Mouse (Mus musculus) liver, embryonic 15.5 days (tissue): Measurements from ENCODE around the gene Stat1. TPM values are rescaled to one million over a fixed set of nuclear protein-coding genes. Genes with fewer than 3 reads are reported as not detected.
A peak's percentile ranks its signal among the peaks of the same experiment; 100 is the strongest.

Source experiments
- ATAC-seq: fragments of 200-750 bp; cut with Nextera tagmentation; 2 replicates; pipeline ENCODE4 v1.8.0; 2017; ENCODE audit warnings: moderate number of reproducible peaks, mild to moderate bottlenecking, moderate library complexity; ENCODE audit not compliant: insufficient read depth
- H3K27ac ChIP-seq: fragments of 300-500 bp; sonication (generic); replicated peaks from 2 replicates; pipeline ENCODE4 v1.5.1; 2015; ENCODE audit warnings: mild to moderate bottlenecking, inconsistent platforms
- H3K27me3 ChIP-seq: fragments of 300-500 bp; sonication (generic); 2 replicates; pipeline ENCODE4 v1.6.1; 2015; ENCODE audit warnings: mild to moderate bottlenecking, inconsistent platforms
- H3K36me3 ChIP-seq: fragments of 300-500 bp; sonication (generic); replicated peaks from 2 replicates; pipeline ENCODE4 v1.6.1; 2015; ENCODE audit warnings: moderate library complexity, mild to moderate bottlenecking, inconsistent platforms
- H3K4me1 ChIP-seq: fragments of 300-500 bp; sonication (generic); replicated peaks from 2 replicates; pipeline ENCODE4 v1.6.1; 2015; ENCODE audit warnings: inconsistent platforms
- H3K4me2 ChIP-seq: fragments of 300-500 bp; sonication (generic); 2 replicates; pipeline ENCODE4 v1.6.1; 2015; ENCODE audit warnings: moderate library complexity, mild to moderate bottlenecking, inconsistent platforms
- H3K4me3 ChIP-seq: fragments of 300-500 bp; sonication (generic); replicated peaks from 2 replicates; pipeline ENCODE4 v1.5.1; 2015; ENCODE audit warnings: mild to moderate bottlenecking, inconsistent platforms
- H3K9ac ChIP-seq: fragments of 300-500 bp; sonication (generic); 2 replicates; pipeline ENCODE4 v1.6.1; 2015; ENCODE audit warnings: moderate library complexity, mild to moderate bottlenecking, inconsistent platforms
- H3K9me3 ChIP-seq: fragments of 300-500 bp; sonication (generic); replicated peaks from 2 replicates; pipeline ENCODE4 v1.6.1; 2016; ENCODE audit warnings: inconsistent platforms
- WGBS: fragments of 180-500 bp; shearing (Covaris S2); methylation state at CpG from one replicate; pipeline ENCODE4 v1.1.7; 2015; ENCODE audit warnings: mixed read lengths; ENCODE audit not compliant: insufficient replicate concordance; 5-methylcytosine and 5-hydroxymethylcytosine counted together
- polyA plus RNA-seq: library from polyadenylated mRNA; unstranded; fragments of >200 nt; fragmentation: Nextera tagmentation; extraction: Ambion mirVana; gene quantifications from 2 replicates; pipeline ENCODE4 v1.2.1, GENCODE M21; 2015

Gene Stat1
- polyA plus RNA-seq, 1 experiment from 2014 or later = 26.0 TPM

GRCm38 (mm10) chr1:52148178-52148577, 28.9 kb downstream of the Stat1 start:
- Histone ChIP-seq H3K27me3 (no peaks in the 10 kb centered on the region), H3K4me3 (no peak overlapping the region), H3K4me2 (no peak overlapping the region), H3K9me3 (no peaks in the 10 kb centered on the region), H3K27ac (no peak overlapping the region), H3K9ac (no peak overlapping the region), H3K36me3 (peaks cover 72% of the 10 kb centered on the region), H3K4me1 (peaks cover 19% of the 10 kb centered on the region)
- 70% methylated on average over 7 of the region's 7 CpGs for WGBS
- ATAC-seq = no peak

- 79% methylated on average over 7 of the region's 7 CpGs for WGBS
Measured at GRCm38 (mm10) chr1:52148696-52149095, 29.5 kb downstream of the Stat1 start.

GRCm38 (mm10) chr1:52149934-52150346, 30.7 kb downstream of the Stat1 start:
- WGBS = 28% methylated on average over 9 of the region's 9 CpGs
- peak; percentile 64 for ATAC-seq
- Histone ChIP-seq H3K27ac (no peak overlapping the region; the same call in 1 of the 2 replicates), H3K36me3 (peaks cover 69% of the 10 kb centered on the region), H3K9me3 (no peaks in the 10 kb centered on the region), H3K4me3 (no peak overlapping the region), H3K9ac (no peak overlapping the region), H3K4me2 (peak overlapping the region; percentile 35), H3K4me1 (peaks cover 19% of the 10 kb centered on the region), H3K27me3 (no peaks in the 10 kb centered on the region)

More at GRCm38 (mm10) chr1:52148696-52149095, 29.5 kb downstream of the Stat1 start:
- H3K27ac ChIP-seq = no peak overlapping the region
- H3K27me3 ChIP-seq = no peaks in the 10 kb centered on the region
- no peak overlapping the region for H3K9ac ChIP-seq
- peaks cover 70% of the 10 kb centered on the region for H3K36me3 ChIP-seq
- H3K4me1 ChIP-seq = peaks cover 19% of the 10 kb centered on the region
- H3K4me3 ChIP-seq = no peak overlapping the region
- H3K4me2 ChIP-seq = no peak overlapping the region
- no peak for ATAC-seq
- H3K9me3 ChIP-seq = no peaks in the 10 kb centered on the region

GRCm38 (mm10) chr1:52150676-52151075, 31.4 kb downstream of the Stat1 start:
- ATAC-seq = peak; percentile 61; the same call in 1 of the 2 replicates
- no peak overlapping the region for H3K4me3 ChIP-seq
- no peaks in the 10 kb centered on the region for H3K9me3 ChIP-seq
- H3K27me3 ChIP-seq = no peaks in the 10 kb centered on the region
- no peak overlapping the region; the same call in 1 of the 2 replicates for H3K27ac ChIP-seq
- WGBS = 9% methylated on average over 11 of the region's 11 CpGs
- H3K36me3 ChIP-seq = peaks cover 69% of the 10 kb centered on the region
- H3K4me2 ChIP-seq = 0 out of 2 replicates have a peak overlapping the region, but pooled peaks have one; percentile 35
- H3K9ac ChIP-seq = no peak overlapping the region
- peaks cover 19% of the 10 kb centered on the region for H3K4me1 ChIP-seq

- peaks cover 19% of the 10 kb centered on the region for H3K4me1 ChIP-seq
- no peak overlapping the region for H3K27ac ChIP-seq
- no peaks in the 10 kb centered on the region for H3K9me3 ChIP-seq
- H3K27me3 ChIP-seq = no peaks in the 10 kb centered on the region
- no peak overlapping the region for H3K4me2 ChIP-seq
- peaks cover 73% of the 10 kb centered on the region for H3K36me3 ChIP-seq
- H3K9ac ChIP-seq = no peak overlapping the region
- H3K4me3 ChIP-seq = no peak overlapping the region
- 85% methylated on average over 5 of the region's 5 CpGs for WGBS
- ATAC-seq = no peak
Measured at GRCm38 (mm10) chr1:52151166-52151565, 31.9 kb downstream of the Stat1 start.

GRCm38 (mm10) chr1:52152369-52152768, 33.1 kb downstream of the Stat1 start:
- no peak for ATAC-seq
- WGBS = 78% methylated on average over 13 of the region's 13 CpGs
- H3K4me3 ChIP-seq = no peak overlapping the region
- no peak overlapping the region for H3K9ac ChIP-seq
- H3K4me2 ChIP-seq = no peak overlapping the region
- no peaks in the 10 kb centered on the region for H3K27me3 ChIP-seq
- H3K36me3 ChIP-seq = peaks cover 85% of the 10 kb centered on the region
- no peak overlapping the region for H3K27ac ChIP-seq
- H3K9me3 ChIP-seq = no peaks in the 10 kb centered on the region
- H3K4me1 ChIP-seq = peaks cover 19% of the 10 kb centered on the region

- H3K9me3 ChIP-seq = no peaks in the 10 kb centered on the region
- 61% methylated on average over 3 of the region's 3 CpGs for WGBS
- peaks cover 19% of the 10 kb centered on the region for H3K4me1 ChIP-seq
- H3K27ac ChIP-seq = no peak overlapping the region
- H3K27me3 ChIP-seq = no peaks in the 10 kb centered on the region
- H3K4me2 ChIP-seq = no peak overlapping the region
- no peak overlapping the region for H3K9ac ChIP-seq
- ATAC-seq = no peak
- no peak overlapping the region for H3K4me3 ChIP-seq
- H3K36me3 ChIP-seq = peaks cover 85% of the 10 kb centered on the region
Measured at GRCm38 (mm10) chr1:52152936-52153335, 33.7 kb downstream of the Stat1 start.

DNA sequence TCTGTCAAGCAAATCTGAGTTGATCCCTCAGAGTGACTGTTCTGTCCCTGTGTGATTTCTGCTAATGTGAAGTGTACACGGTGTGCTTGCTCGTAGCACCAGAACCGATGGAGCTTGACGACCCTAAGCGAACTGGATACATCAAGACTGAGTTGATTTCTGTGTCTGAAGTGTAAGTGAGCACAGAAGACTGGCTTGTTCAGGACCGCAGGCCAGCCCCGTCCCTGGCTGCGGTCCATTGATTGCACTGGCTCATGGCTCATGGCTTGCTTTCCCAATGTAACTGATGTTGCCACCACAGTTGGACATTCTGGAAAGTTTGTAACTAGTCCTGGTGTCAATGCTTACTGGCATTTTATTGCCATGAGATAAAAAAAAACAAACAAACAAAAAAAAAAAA, 35.6 kb downstream of the Stat1 start:
- ATAC-seq = no peak
- 81% methylated on average over 8 of the region's 8 CpGs for WGBS
- H3K27ac ChIP-seq = no peak overlapping the region

DNA sequence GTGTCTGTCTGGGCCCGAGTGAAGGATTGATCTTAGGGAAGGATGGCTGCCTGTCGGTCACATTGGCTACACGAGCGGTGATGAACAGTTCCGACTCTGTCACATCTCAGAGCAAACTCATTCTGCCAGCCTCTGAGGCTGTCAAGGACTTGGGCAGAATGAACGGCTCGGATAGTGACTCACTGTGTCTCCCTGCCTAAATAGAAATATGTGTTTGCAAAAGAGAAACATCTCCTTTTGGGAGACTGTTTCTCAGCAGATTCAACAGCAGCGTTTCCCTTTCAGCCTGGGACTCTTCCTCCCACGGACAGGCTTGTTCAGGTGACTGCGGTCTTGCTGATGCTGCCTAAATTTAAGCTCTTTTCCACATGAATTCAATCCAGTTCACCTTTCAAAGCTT, 37.1 kb downstream of the Stat1 start:
- Histone ChIP-seq H3K4me2 (no peak overlapping the region), H3K27me3 (no peaks in the 10 kb centered on the region), H3K4me3 (no peak overlapping the region), H3K4me1 (0 out of 2 replicates have a peak, but pooled peaks cover 3% of the 10 kb centered on the region), H3K9ac (no peak overlapping the region), H3K9me3 (no peaks in the 10 kb centered on the region), H3K27ac (no peak overlapping the region), H3K36me3 (peaks cover 79% of the 10 kb centered on the region)
- ATAC-seq = no peak
- WGBS = 85% methylated on average over 10 of the region's 10 CpGs

More for the DNA sequence above, 35.6 kb downstream of the Stat1 start:
- H3K4me1 ChIP-seq = peaks cover 17% of the 10 kb centered on the region
- no peak overlapping the region for H3K4me3 ChIP-seq
- H3K9me3 ChIP-seq = no peaks in the 10 kb centered on the region
- peaks cover 83% of the 10 kb centered on the region for H3K36me3 ChIP-seq
- no peak overlapping the region for H3K9ac ChIP-seq
- H3K4me2 ChIP-seq = no peak overlapping the region
- no peaks in the 10 kb centered on the region for H3K27me3 ChIP-seq

GRCm38 (mm10) chr1:52158040-52158439, 38.8 kb downstream of the Stat1 start:
- Histone ChIP-seq H3K4me2 (no peak overlapping the region), H3K4me3 (no peak overlapping the region), H3K9ac (no peak overlapping the region), H3K27ac (no peak overlapping the region), H3K27me3 (no peaks in the 10 kb centered on the region), H3K36me3 (peaks cover 71% of the 10 kb centered on the region), H3K9me3 (no peaks in the 10 kb centered on the region), H3K4me1 (0 out of 2 replicates have a peak, but pooled peaks cover 3% of the 10 kb centered on the region)
- no peak for ATAC-seq
- WGBS = 81% methylated on average over 2 of the region's 2 CpGs

- H3K9ac ChIP-seq = no peak overlapping the region
- ATAC-seq = peak; percentile 22
- no peaks in the 10 kb centered on the region for H3K9me3 ChIP-seq
- 69% methylated on average over 17 of the region's 17 CpGs for WGBS
- no peaks in the 10 kb centered on the region for H3K27me3 ChIP-seq
- no peak overlapping the region for H3K4me2 ChIP-seq
- no peak overlapping the region for H3K27ac ChIP-seq
- H3K4me3 ChIP-seq = no peak overlapping the region
- H3K4me1 ChIP-seq = 0 out of 2 replicates have a peak, but pooled peaks cover 3% of the 10 kb centered on the region
- H3K36me3 ChIP-seq = peaks cover 73% of the 10 kb centered on the region
Measured at GRCm38 (mm10) chr1:52158490-52159381, 39.5 kb downstream of the Stat1 start.
